Mouse (Mus musculus) hindbrain, embryonic 16.5 days (tissue): Measurements from ENCODE around the gene Wdr4. TPM values are rescaled to one million over a fixed set of nuclear protein-coding genes. Genes with fewer than 3 reads are reported as not detected.
A peak's percentile ranks its signal among the peaks of the same experiment; 100 is the strongest.

Source experiments
- ATAC-seq: fragments of 200-750 bp; cut with Nextera tagmentation; 2 replicates; pipeline ENCODE4 v1.8.0; 2017; ENCODE audit warnings: moderate TSS enrichment, moderate library complexity
- H3K27ac ChIP-seq: fragments of 300-500 bp; sonication (generic); 2 replicates; pipeline ENCODE4 v1.5.1; 2014; ENCODE audit warnings: low read depth, mild to moderate bottlenecking, control low read depth, low read length, moderate library complexity
- H3K27me3 ChIP-seq: fragments of 300-500 bp; sonication (generic); replicated peaks from 2 replicates; pipeline ENCODE4 v1.6.1; 2014; ENCODE audit warnings: low read length; ENCODE audit not compliant: control insufficient read depth, insufficient read depth
- H3K36me3 ChIP-seq: fragments of 300-500 bp; sonication (generic); 2 replicates; pipeline ENCODE4 v1.6.1; 2014; ENCODE audit warnings: mild to moderate bottlenecking, low read length, moderate library complexity, mixed read lengths; ENCODE audit not compliant: control insufficient read depth, insufficient read depth
- H3K4me1 ChIP-seq: fragments of 300-500 bp; sonication (generic); 2 replicates; pipeline ENCODE4 v1.6.1; 2014; ENCODE audit warnings: low read depth, low read length; ENCODE audit not compliant: control insufficient read depth, insufficient read depth
- H3K4me2 ChIP-seq: fragments of 300-500 bp; sonication (generic); 2 replicates; pipeline ENCODE4 v1.6.1; 2014; ENCODE audit warnings: mild to moderate bottlenecking, low read length, control low read depth, moderate library complexity
- H3K4me3 ChIP-seq: fragments of 300-500 bp; sonication (generic); 2 replicates; pipeline ENCODE4 v1.5.1; 2014; ENCODE audit warnings: mild to moderate bottlenecking, low read length, control low read depth, moderate library complexity
- H3K9ac ChIP-seq: fragments of 300-500 bp; sonication (generic); 2 replicates; pipeline ENCODE4 v1.6.1; 2014; ENCODE audit warnings: low read depth, mild to moderate bottlenecking, control low read depth, low read length, moderate library complexity
- H3K9me3 ChIP-seq: fragments of 300-500 bp; sonication (generic); 2 replicates; pipeline ENCODE4 v1.6.1; 2014; ENCODE audit warnings: mild to moderate bottlenecking, low read length, moderate library complexity; ENCODE audit not compliant: control insufficient read depth
- WGBS: fragments of 180-500 bp; shearing (Covaris S2); extraction: QIAGEN DNeasy Blood & Tissue Kit; methylation state at CpG from one replicate; pipeline ENCODE4 v1.1.7; 2014; 5-methylcytosine and 5-hydroxymethylcytosine counted together
- polyA plus RNA-seq: library from polyadenylated mRNA; unstranded; fragments of >200 nt; fragmentation: Nextera tagmentation; extraction: Ambion mirVana; gene quantifications from 2 replicates; pipeline ENCODE4 v1.2.1, GENCODE M21; 2015

Gene Wdr4
- polyA plus RNA-seq, 1 experiment from 2014 or later = 38.1 TPM

GRCm38 (mm10) chr17:31520895-31521294 lies 1.1 kb upstream of the Wdr4 start:
- Histone ChIP-seq H3K27me3 (no peaks in the 10 kb centered on the region), H3K27ac (peak overlapping the region; percentile 87; the same call in 1 of the 2 replicates), H3K9ac (peak overlapping the region; percentile 52; the same call in 1 of the 2 replicates), H3K9me3 (no peaks in the 10 kb centered on the region), H3K36me3 (peaks cover 3% of the 10 kb centered on the region; the same call in 1 of the 2 replicates), H3K4me3 (peak overlapping the region; percentile 83), H3K4me2 (peak overlapping the region; percentile 76), H3K4me1 (peaks cover 17% of the 10 kb centered on the region)
- WGBS = 14% methylated on average over 3 of the region's 3 CpGs
- ATAC-seq = no peak

GRCm38 (mm10) chr17:31519344-31519945 lies 335 bp downstream of the Wdr4 start:
- peaks cover 3% of the 10 kb centered on the region; the same call in 1 of the 2 replicates for H3K36me3 ChIP-seq
- no peaks in the 10 kb centered on the region for H3K9me3 ChIP-seq
- H3K27me3 ChIP-seq = no peaks in the 10 kb centered on the region
- peak overlapping the region; percentile 43 for H3K9ac ChIP-seq
- ATAC-seq = peak; percentile 78
- WGBS = 6% methylated on average over 7 of the region's 7 CpGs
- peak overlapping the region; percentile 70 for H3K27ac ChIP-seq
- peak overlapping the region; percentile 83 for H3K4me3 ChIP-seq
- peak overlapping the region; percentile 76 for H3K4me2 ChIP-seq
- peaks cover 17% of the 10 kb centered on the region for H3K4me1 ChIP-seq

- H3K4me1 ChIP-seq = peaks cover 9% of the 10 kb centered on the region
- no peaks in the 10 kb centered on the region for H3K9me3 ChIP-seq
- H3K27me3 ChIP-seq = no peaks in the 10 kb centered on the region
- H3K27ac ChIP-seq = no peak overlapping the region
- H3K9ac ChIP-seq = no peak overlapping the region
- peaks cover under 1% of the 10 kb centered on the region; the same call in 1 of the 2 replicates for H3K36me3 ChIP-seq
- no peak overlapping the region for H3K4me3 ChIP-seq
- no peak for ATAC-seq
- 75% methylated on average over 1 of the region's 1 CpGs for WGBS
- no peak overlapping the region for H3K4me2 ChIP-seq
Observed at GRCm38 (mm10) chr17:31514696-31515095, 5.1 kb downstream of the Wdr4 start.

GRCm38 (mm10) chr17:31512593-31512992 lies 7.2 kb downstream of the Wdr4 start:
- Histone ChIP-seq H3K36me3 (peaks cover 12% of the 10 kb centered on the region; the same call in 1 of the 2 replicates), H3K4me2 (peak overlapping the region; percentile 59), H3K4me3 (peak overlapping the region; percentile 68), H3K9ac (peak overlapping the region; percentile 76), H3K9me3 (no peaks in the 10 kb centered on the region), H3K27me3 (no peaks in the 10 kb centered on the region), H3K4me1 (peaks cover 9% of the 10 kb centered on the region), H3K27ac (peak overlapping the region; percentile 82)
- 23% methylated on average over 6 of the region's 6 CpGs for whole genome bisulfite sequencing
- no peak for ATAC-seq

GRCm38 (mm10) chr17:31511792-31512495 lies 7.8 kb downstream of the Wdr4 start:
- peak overlapping the region; percentile 59 for H3K4me2 ChIP-seq
- no peaks in the 10 kb centered on the region for H3K9me3 ChIP-seq
- ATAC-seq = peak; percentile 98
- peaks cover 15% of the 10 kb centered on the region; the same call in 1 of the 2 replicates for H3K36me3 ChIP-seq
- peaks cover 9% of the 10 kb centered on the region for H3K4me1 ChIP-seq
- WGBS = under 1% methylated on average over 45 of the region's 56 CpGs
- H3K27ac ChIP-seq = peak overlapping the region; percentile 82
- no peaks in the 10 kb centered on the region for H3K27me3 ChIP-seq
- peak overlapping the region; percentile 76 for H3K9ac ChIP-seq
- peak overlapping the region; percentile 68 for H3K4me3 ChIP-seq

GRCm38 (mm10) chr17:31510944-31511343 lies 8.8 kb downstream of the Wdr4 start:
- H3K9ac ChIP-seq = no peak overlapping the region
- 97% methylated on average over 6 of the region's 6 CpGs for WGBS
- H3K27me3 ChIP-seq = no peaks in the 10 kb centered on the region

GRCm38 (mm10) chr17:31506282-31506681 lies 13.5 kb downstream of the Wdr4 start:
- H3K4me3 ChIP-seq = no peak overlapping the region
- H3K4me1 ChIP-seq = peaks cover 6% of the 10 kb centered on the region
- H3K4me2 ChIP-seq = no peak overlapping the region
- peaks cover 30% of the 10 kb centered on the region for H3K36me3 ChIP-seq
- WGBS = 91% methylated on average over 7 of the region's 7 CpGs
- ATAC-seq = no peak
- no peaks in the 10 kb centered on the region for H3K9me3 ChIP-seq
- H3K27me3 ChIP-seq = no peaks in the 10 kb centered on the region
- no peak overlapping the region for H3K9ac ChIP-seq
- no peak overlapping the region for H3K27ac ChIP-seq

More at GRCm38 (mm10) chr17:31510944-31511343, 8.8 kb downstream of the Wdr4 start:
- peaks cover 17% of the 10 kb centered on the region for H3K36me3 ChIP-seq
- no peak overlapping the region for H3K27ac ChIP-seq
- no peak overlapping the region for H3K4me3 ChIP-seq
- no peaks in the 10 kb centered on the region for H3K9me3 ChIP-seq
- no peak for ATAC-seq
- H3K4me2 ChIP-seq = peak overlapping the region; percentile 59
- H3K4me1 ChIP-seq = peaks cover 9% of the 10 kb centered on the region

- H3K36me3 ChIP-seq = peaks cover 39% of the 10 kb centered on the region
- WGBS = 39% methylated on average over 5 of the region's 5 CpGs
- no peak overlapping the region for H3K4me2 ChIP-seq
- H3K4me1 ChIP-seq = peaks cover 4% of the 10 kb centered on the region; the same call in 1 of the 2 replicates
- H3K9me3 ChIP-seq = no peaks in the 10 kb centered on the region
- no peak overlapping the region for H3K4me3 ChIP-seq
- no peaks in the 10 kb centered on the region for H3K27me3 ChIP-seq
- no peak overlapping the region for H3K27ac ChIP-seq
- no peak for ATAC-seq
- no peak overlapping the region for H3K9ac ChIP-seq
Observed at GRCm38 (mm10) chr17:31505013-31505412, 14.8 kb downstream of the Wdr4 start.

- Histone ChIP-seq H3K36me3 (peaks cover 33% of the 10 kb centered on the region), H3K4me3 (no peak overlapping the region), H3K27me3 (no peaks in the 10 kb centered on the region), H3K27ac (no peak overlapping the region), H3K9me3 (no peaks in the 10 kb centered on the region), H3K9ac (no peak overlapping the region), H3K4me1 (peaks cover 4% of the 10 kb centered on the region; the same call in 1 of the 2 replicates), H3K4me2 (no peak overlapping the region)
- WGBS = 90% methylated on average over 2 of the region's 2 CpGs
- ATAC-seq = no peak
Observed at GRCm38 (mm10) chr17:31503936-31504335, 15.8 kb downstream of the Wdr4 start.
